Mouse (Mus musculus) spleen, postnatal 36 days (tissue): Measurements from ENCODE around the gene Dock4.
A peak's percentile ranks its signal among the peaks of the same experiment; 100 is the strongest.

Experiments
- DNase-seq, 2 experiments: peaks; one replicate each; pipeline ENCODE4 v3.0.0; 2022; ENCODE audit warnings: low spot score in 2 of 2, mixed read lengths in 1 of 2

Gene Dock4

GRCm38 (mm10) chr12:40568971-40569968, 123.5 kb downstream of the Dock4 start:
- no peak for DNase-seq

GRCm38 (mm10) chr12:40570250-40570649, 124.5 kb downstream of the Dock4 start:
- DNase-seq: no peak

DNA sequence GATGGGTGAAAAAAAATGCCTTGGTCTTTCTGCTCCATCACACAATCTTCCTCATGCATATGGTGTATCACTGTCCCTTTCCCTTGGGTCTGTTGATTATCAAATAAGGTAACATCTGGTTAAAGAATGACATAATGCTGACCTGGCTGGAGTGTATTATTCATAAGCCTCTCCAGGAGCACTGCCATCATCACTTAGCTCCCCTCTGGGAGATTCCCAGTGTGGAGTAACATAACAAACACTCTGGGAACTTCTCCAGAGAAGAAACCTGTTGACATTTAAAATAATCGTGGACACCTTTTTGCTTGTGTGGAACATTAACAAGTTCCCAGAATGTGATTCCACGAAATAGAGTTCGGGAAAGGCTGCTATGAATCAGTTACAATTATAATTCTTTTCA, 128.3 kb downstream of the Dock4 start:
- DNase-seq: no peak

DNA sequence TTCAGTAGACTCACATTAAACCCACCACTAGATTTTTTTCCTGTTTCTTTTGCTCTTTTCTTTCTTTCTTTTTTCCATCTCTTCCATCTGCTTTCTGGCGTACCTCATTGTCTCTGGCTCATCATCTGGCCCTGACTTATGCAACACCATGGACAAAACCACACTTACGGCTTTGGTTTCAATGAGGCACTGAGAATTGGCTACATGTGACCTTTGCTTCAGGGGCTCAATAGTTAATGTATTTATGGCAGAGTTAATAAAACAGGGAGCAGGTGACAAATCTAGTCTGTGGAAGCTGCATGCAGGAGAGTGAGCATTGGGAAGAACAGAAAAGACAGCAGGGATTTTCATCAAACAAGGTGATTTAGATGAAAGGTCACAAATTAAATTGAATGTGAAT, 131.0 kb downstream of the Dock4 start:
- DNase-seq: no peak

- DNase-seq: no peak
Observed at GRCm38 (mm10) chr12:40580351-40580750, 134.6 kb downstream of the Dock4 start.

DNA sequence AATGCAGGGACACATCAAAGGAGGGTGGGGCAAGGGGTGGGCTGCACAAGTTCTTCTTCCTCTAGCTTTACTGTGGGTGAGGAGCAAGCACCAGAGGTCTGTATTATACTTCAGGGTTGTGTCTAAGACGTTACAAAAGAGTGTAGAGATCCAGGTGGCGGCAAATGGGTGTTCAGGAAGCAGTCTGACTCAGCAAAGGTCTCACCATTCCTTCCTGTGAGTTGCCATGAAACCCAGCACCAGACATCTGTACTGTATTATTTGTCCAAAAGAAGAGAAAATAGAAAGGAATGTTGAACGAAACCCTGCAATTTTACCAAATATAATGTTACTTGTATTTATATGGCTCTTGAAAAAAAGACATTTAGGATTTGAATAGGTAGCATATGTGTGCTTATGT, 135.3 kb downstream of the Dock4 start:
- DNase-seq: no peak

DNA sequence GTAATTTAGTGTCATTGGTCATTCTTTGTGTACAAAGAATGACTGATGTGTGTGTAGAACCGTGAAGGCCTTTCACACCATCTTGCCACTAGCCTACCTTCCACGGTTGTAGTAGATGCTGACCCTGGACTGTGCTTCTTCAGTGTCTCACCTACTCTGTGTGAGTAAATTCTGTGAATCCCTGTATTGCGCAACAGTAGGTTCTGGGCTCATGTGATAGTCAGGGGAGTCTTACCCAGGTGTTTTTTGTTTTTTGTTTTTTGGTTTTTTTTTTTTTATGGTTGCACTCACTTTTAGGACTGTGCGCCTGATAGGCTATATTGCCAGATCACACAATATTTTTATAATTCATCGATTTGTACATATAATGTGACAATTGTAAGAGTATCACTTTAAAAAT, 136.3 kb downstream of the Dock4 start:
- DNase-seq: no peak

DNA sequence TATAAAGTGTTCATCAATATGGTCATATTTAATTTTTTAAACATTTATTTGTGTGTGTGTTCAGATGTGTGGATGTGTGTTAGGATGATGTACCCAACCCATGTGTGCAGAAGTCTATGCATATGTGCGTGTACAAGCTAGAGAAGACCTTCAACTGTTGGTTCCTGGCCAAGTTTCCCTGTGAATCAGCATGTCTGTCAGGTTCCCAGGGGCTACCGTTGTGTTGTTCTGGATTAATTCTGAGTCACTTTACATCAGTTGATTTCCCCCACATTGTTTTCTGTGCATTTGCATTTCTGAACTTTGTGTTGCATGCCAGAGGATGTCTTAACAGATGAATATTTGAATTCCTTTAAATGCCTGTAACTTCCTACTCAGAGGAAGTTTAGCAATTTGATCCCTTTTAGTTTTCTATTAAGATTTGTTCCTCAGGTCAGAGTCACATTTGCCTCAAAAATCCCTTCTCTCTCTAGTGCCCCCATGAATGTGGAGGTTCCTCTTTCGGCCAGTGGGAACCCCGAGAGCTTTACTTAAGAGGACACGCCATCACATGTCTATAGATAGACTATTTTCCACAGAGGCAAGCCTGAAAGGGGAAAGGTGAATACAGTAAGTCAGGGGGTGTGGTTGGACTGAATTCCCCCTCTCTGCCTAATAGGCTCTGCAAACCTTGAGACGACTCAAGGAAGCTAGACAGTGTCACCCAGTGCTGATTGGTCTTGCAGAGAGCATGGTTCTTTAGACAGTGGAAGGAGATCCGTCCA, 139.0 kb downstream of the Dock4 start:
- DNase-seq: peak; percentile 2 to 22

DNA sequence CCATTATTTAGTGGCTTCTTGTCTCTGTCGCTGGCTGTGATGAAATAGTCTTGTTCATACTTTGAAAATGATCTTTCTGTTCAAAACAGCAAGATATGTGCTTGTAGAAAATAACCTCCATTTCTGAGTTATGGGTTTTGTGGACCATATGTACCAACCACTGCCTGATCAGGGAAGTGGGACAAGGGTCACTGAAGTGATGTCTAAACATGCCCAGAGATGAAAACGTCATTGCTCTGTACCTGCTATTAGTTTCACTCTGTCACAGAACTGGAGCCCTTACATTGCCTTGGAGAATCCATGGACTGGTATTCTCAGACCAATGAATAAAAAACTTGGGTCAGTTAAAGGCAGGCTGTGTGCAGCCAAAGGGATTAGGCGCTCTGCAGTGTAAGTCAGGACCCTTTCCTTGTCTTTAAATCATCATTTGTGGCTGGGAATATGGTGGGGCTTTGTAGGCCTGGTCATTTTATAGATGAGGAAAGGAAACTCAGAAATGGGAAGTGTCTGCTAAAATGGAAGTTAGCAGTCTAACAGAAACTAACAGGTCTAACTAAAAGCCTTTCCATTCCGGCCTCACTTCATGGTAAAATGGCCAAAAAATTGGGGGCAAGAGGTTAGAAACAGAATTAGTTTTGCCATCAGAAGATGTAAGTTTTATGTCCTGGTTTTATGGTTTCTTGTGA, 139.8 kb downstream of the Dock4 start:
- DNase-seq: no peak

GRCm38 (mm10) chr12:40594161-40594560, 148.4 kb downstream of the Dock4 start:
- DNase-seq: no peak

DNA sequence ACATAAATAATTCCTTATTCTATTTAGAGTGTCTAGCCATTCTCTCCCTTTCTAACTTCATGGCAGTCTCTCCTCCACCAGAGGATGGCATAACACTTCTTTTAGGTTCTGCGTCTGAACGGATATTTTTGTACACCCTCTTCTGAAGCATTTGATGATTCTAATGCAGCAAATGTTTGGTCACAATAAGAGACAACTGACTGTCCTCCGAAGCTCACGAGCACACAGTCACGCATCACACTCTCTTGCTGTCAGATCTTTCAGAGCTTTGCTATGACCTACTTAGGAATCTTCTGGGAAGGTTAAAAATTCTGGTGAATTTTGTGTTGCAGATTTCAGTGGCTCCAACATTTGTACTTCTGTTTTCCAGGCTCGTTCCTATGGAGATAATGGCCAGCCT, 149.7 kb downstream of the Dock4 start:
- no peak for DNase-seq

- DNase-seq: no peak
Observed at GRCm38 (mm10) chr12:40596020-40596419, 150.3 kb downstream of the Dock4 start.

GRCm38 (mm10) chr12:40596441-40596840, 150.7 kb downstream of the Dock4 start:
- DNase-seq: no peak

DNA sequence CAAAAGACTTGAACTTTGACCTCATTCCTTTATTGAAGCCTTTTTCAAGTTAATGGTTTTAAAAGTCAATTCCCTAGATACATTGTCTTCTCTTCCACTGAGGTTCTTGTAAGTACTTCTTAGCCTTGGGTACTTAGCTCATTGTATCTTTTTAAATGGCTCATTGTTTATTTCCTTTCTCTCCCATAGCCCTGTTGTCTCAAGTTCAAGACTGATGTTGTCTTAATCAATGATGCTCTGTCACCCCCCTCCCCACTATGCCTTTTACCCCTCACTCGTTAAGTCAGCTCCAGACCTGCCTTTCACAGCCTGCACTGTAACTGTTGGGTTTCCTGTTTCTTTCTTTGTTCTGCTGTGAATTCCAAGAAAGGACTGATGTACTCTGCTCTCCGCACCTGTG, 154.2 kb downstream of the Dock4 start:
- DNase-seq: no peak

- no peak for DNase-seq
Observed at GRCm38 (mm10) chr12:40605565-40605964, 159.8 kb downstream of the Dock4 start.

- no peak for DNase-seq
Observed at GRCm38 (mm10) chr12:40622926-40623325, 177.2 kb downstream of the Dock4 start.

- peak; percentile 8 to 32 for DNase-seq
Observed at GRCm38 (mm10) chr12:40626521-40626920, 180.8 kb downstream of the Dock4 start.

DNA sequence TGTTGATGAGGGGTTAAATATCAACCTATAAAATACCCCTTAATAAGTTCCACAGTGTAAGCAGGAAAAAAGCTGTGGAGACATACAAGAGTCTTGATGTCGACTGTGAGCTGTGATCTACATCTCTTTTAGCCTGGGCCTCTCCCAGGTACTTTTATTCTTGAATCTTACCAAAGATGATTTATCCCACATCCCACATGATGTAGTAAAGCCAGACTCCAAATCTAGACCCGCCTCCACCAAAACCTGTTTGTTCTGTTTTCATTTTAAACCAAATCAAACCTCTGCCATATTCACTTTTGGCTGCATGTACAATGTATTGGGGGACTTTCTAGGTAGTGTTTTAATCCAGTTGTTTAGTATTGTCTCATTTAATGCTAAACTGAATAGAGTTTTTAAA, 187.5 kb downstream of the Dock4 start:
- no peak for DNase-seq

GRCm38 (mm10) chr12:40634169-40634568, 188.4 kb downstream of the Dock4 start:
- no peak for DNase-seq

DNA sequence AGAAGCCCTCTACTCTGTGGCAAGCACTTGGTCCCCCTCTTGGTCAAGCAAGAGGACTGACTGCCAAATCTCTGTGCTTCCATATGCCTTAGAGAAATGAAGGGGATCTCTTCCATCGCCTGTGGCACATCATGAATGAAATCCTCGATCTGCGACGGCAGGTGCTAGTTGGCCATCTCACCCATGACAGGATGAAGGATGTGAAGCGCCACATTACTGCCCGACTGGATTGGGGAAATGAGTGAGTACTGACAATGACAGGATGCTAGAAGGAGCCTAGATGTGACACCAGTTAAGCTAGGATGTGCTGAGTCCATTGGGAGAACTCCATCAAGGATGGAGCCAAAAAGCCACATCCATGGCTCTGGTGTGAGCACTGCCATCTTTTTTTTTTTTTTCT, 190.2 kb downstream of the Dock4 start:
- no peak for DNase-seq

DNA sequence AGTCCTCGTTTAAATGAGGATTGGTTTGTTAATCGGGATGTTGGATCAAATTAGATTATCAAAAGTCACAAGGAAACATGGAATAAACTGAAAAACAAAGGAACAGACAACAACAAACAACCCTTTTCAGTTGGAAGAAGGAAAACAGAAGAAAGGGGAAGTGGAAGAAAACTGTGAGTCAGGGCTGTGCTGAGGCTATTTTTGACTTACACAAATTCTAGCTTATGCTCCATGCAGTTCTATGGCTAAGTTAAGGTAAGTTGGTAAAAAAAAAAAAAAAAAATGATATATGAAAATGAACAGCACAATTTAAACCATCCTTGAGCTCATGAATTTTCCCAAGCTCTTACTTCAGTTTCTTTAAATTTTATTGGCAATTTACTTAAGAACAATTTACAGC, 191.7 kb downstream of the Dock4 start:
- no peak for DNase-seq

GRCm38 (mm10) chr12:40645869-40646268, 200.1 kb downstream of the Dock4 start:
- no peak for DNase-seq
